ENCODE assay signal across 35 mouse cellular contexts in the genomic region with DNA sequence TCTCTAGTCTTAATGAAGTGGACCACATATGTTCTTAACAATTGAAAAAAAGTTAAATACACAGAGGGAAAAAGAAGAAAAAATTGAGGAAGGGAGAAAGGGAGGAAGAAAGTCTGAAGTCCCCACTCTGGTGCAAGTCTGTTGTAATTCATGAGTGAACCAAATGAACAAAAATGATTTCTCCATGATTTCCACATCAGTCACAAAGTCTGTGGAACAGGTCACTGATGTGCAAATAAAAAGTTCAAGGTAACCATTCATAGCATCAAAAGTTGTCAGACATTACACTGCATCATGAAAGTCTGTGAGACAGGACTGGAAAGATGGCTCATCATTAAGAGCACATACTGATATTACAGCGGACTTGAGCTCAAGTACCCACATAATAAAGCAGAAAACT.
"Had no signal": no experiment of that assay in that cellular context is flagged by ENCODE, and none has a peak within 500 bp of the region (broad histone marks: within the 10 kb centered on the region; RNA-seq: fewer than 3 reads in every experiment).

No protein-coding gene starts in this region.

- H3K4me2 ChIP-seq: heart, embryonic 11.5 days; heart, embryonic 12.5 days; heart, embryonic 13.5 days; heart, embryonic 15.5 days; hindbrain, embryonic 12.5 days; hindbrain, embryonic 13.5 days; hindbrain, embryonic 14.5 days; hindbrain, embryonic 15.5 days; intestine, embryonic 15.5 days; kidney, embryonic 15.5 days had no signal

- H3K4me3 ChIP-seq: heart, embryonic 10.5 days; heart, embryonic 12.5 days; heart, embryonic 13.5 days; heart, embryonic 15.5 days; hindbrain, embryonic 10.5 days; hindbrain, embryonic 12.5 days; hindbrain, embryonic 13.5 days; hindbrain, embryonic 15.5 days; intestine, embryonic 15.5 days; kidney, embryonic 15.5 days; layer of hippocampus, adult 2 months had no signal

- H3K9ac ChIP-seq: heart, embryonic 12.5 days; heart, embryonic 13.5 days; heart, embryonic 15.5 days; hindbrain, embryonic 12.5 days; hindbrain, embryonic 13.5 days; hindbrain, embryonic 14.5 days; hindbrain, embryonic 15.5 days; intestine, embryonic 15.5 days; kidney, embryonic 15.5 days had no signal

- H3K9me3 ChIP-seq: heart, embryonic 10.5 days; heart, embryonic 12.5 days; heart, embryonic 13.5 days; heart, embryonic 15.5 days; hindbrain, embryonic 10.5 days; hindbrain, embryonic 12.5 days; hindbrain, embryonic 13.5 days; hindbrain, embryonic 15.5 days; intestine, embryonic 15.5 days; kidney, embryonic 15.5 days had no signal

- H3K4me1 ChIP-seq: heart, embryonic 10.5 days; heart, embryonic 12.5 days; heart, embryonic 13.5 days; heart, embryonic 15.5 days; hindbrain, embryonic 10.5 days; hindbrain, embryonic 12.5 days; hindbrain, embryonic 13.5 days; hindbrain, embryonic 15.5 days; intestine, embryonic 15.5 days; kidney, embryonic 15.5 days had no signal

- H3K27me3 ChIP-seq: heart, embryonic 12.5 days; heart, embryonic 13.5 days; heart, embryonic 15.5 days; hindbrain, embryonic 12.5 days; hindbrain, embryonic 13.5 days; hindbrain, embryonic 15.5 days; intestine, embryonic 15.5 days; kidney, embryonic 15.5 days had no signal

- H3K36me3 ChIP-seq: heart, embryonic 10.5 days; heart, embryonic 12.5 days; heart, embryonic 13.5 days; heart, embryonic 15.5 days; hindbrain, embryonic 10.5 days; hindbrain, embryonic 12.5 days; hindbrain, embryonic 13.5 days; hindbrain, embryonic 15.5 days; intestine, embryonic 15.5 days; kidney, embryonic 15.5 days had no signal

- ATAC-seq: hindbrain, embryonic 16.5 days; hindbrain, postnatal 0 days; inflammation-experienced regulatory T-cells, adult 6 months; intestine, embryonic 15.5 days; intestine, embryonic 16.5 days; intestine, postnatal 0 days had no signal

- H3K27ac ChIP-seq: heart, embryonic 10.5 days; heart, embryonic 13.5 days; heart, embryonic 15.5 days; hindbrain, embryonic 10.5 days; hindbrain, embryonic 12.5 days; hindbrain, embryonic 13.5 days; hindbrain, embryonic 14.5 days; hindbrain, embryonic 15.5 days; hindbrain, postnatal 0 days; intestine, embryonic 15.5 days; kidney, embryonic 15.5 days; kidney, postnatal 0 days; layer of hippocampus, adult 2 months had no signal

- DNase-seq: heart, postnatal 10 days; heart, postnatal 14 days; heart, postnatal 36 days; heart, postnatal 4 days; kidney, adult 11 months; kidney, adult 18-20 months; kidney, adult 2 months; kidney, adult 8-10 months; kidney, adult 9 months; kidney, postnatal 10 days; kidney, postnatal 14 days; kidney, postnatal 25 days; kidney, postnatal 36 days; kidney, postnatal 4 days; layer of hippocampus, adult 9-11 months; layer of hippocampus, postnatal 36 days had no signal
